Mouse (Mus musculus): Measurements from ENCODE around the gene Gm17655. TPM values are rescaled to one million over a fixed set of nuclear protein-coding genes. Genes with fewer than 3 reads are reported as not detected.

Gene Gm17655
- polyA plus RNA-seq, 1 experiment from 2014 or later: 3.9 TPM

GRCm38 (mm10) chr5:110102853-110103625 is 30.7 kb upstream of the Gm17655 start:
- no peak overlapping the region for H3K4me3 ChIP-seq (replicated peaks; ENCODE audit: low read length)
- no peak overlapping the region for H3K9ac ChIP-seq
- peaks cover 35% of the 10 kb centered on the region for H3K36me3 ChIP-seq (replicated peaks; ENCODE audit: control insufficient read depth, insufficient read depth)
- WGBS: 95% methylated on average over 19 of the region's 19 CpGs
- peaks cover 28% of the 10 kb centered on the region for H3K4me1 ChIP-seq (replicated peaks; ENCODE audit: control insufficient read depth, insufficient read depth, low read length)
- H3K27ac ChIP-seq: no peak overlapping the region
- no peak for ATAC-seq (ENCODE audit: low FRiP score)
- no peak overlapping the region for H3K4me2 ChIP-seq (replicated peaks)
- no peaks in the 10 kb centered on the region for H3K9me3 ChIP-seq (ENCODE audit: control insufficient read depth, low read length)
- DNase-seq (ENCODE audit: low spot score): no peak
- H3K27me3 ChIP-seq (ENCODE audit: control insufficient read depth, insufficient read depth, low read length): no peaks in the 10 kb centered on the region

GRCm38 (mm10) chr5:110102429-110102828 is 30.1 kb upstream of the Gm17655 start:
- H3K9ac ChIP-seq: no peak overlapping the region
- 89% methylated on average over 13 of the region's 13 CpGs for WGBS
- no peak overlapping the region for H3K27ac ChIP-seq
- H3K36me3 ChIP-seq (replicated peaks; ENCODE audit: control insufficient read depth, insufficient read depth): peaks cover 35% of the 10 kb centered on the region
- no peak for DNase-seq (ENCODE audit: low spot score)
- ATAC-seq (ENCODE audit: low FRiP score): no peak
- peak overlapping the region; percentile 73; the same call in 1 of the 2 replicates for H3K4me2 ChIP-seq (replicated peaks)
- no peaks in the 10 kb centered on the region for H3K9me3 ChIP-seq (ENCODE audit: control insufficient read depth, low read length)
- 0 out of 2 replicates have a peak overlapping the region, but pooled peaks have one; percentile 35 for H3K4me3 ChIP-seq (replicated peaks; ENCODE audit: low read length)
- no peaks in the 10 kb centered on the region for H3K27me3 ChIP-seq (ENCODE audit: control insufficient read depth, insufficient read depth, low read length)
- peaks cover 28% of the 10 kb centered on the region for H3K4me1 ChIP-seq (replicated peaks; ENCODE audit: control insufficient read depth, insufficient read depth, low read length)

GRCm38 (mm10) chr5:110101716-110102347 is 29.5 kb upstream of the Gm17655 start:
- DNase-seq (ENCODE audit: low spot score) (peak; percentile 68), ATAC-seq (ENCODE audit: low FRiP score) (peak; percentile 64)
- H3K9ac ChIP-seq: peak overlapping the region; percentile 49
- peak overlapping the region; percentile 35 for H3K4me3 ChIP-seq (replicated peaks; ENCODE audit: low read length)
- peaks cover 35% of the 10 kb centered on the region for H3K36me3 ChIP-seq (replicated peaks; ENCODE audit: control insufficient read depth, insufficient read depth)
- peaks cover 25% of the 10 kb centered on the region for H3K4me1 ChIP-seq (replicated peaks; ENCODE audit: control insufficient read depth, insufficient read depth, low read length)
- H3K4me2 ChIP-seq (replicated peaks): peak overlapping the region; percentile 73
- H3K27me3 ChIP-seq (ENCODE audit: control insufficient read depth, insufficient read depth, low read length): no peaks in the 10 kb centered on the region
- H3K9me3 ChIP-seq (ENCODE audit: control insufficient read depth, low read length): no peaks in the 10 kb centered on the region
- no peak overlapping the region for H3K27ac ChIP-seq
- 19% methylated on average over 34 of the region's 34 CpGs for WGBS

GRCm38 (mm10) chr5:110100921-110101631 is 28.8 kb upstream of the Gm17655 start:
- H3K4me1 ChIP-seq (replicated peaks; ENCODE audit: control insufficient read depth, insufficient read depth, low read length): peaks cover 17% of the 10 kb centered on the region
- no peaks in the 10 kb centered on the region for H3K9me3 ChIP-seq (ENCODE audit: control insufficient read depth, low read length)
- H3K4me3 ChIP-seq (replicated peaks; ENCODE audit: low read length): peak overlapping the region; percentile 35
- peak; percentile 18 for ATAC-seq (ENCODE audit: low FRiP score)
- under 1% methylated on average over 35 of the region's 37 CpGs for WGBS
- no peak for DNase-seq (ENCODE audit: low spot score)
- H3K27me3 ChIP-seq (ENCODE audit: control insufficient read depth, insufficient read depth, low read length): no peaks in the 10 kb centered on the region
- H3K27ac ChIP-seq: no peak overlapping the region
- peak overlapping the region; percentile 49 for H3K9ac ChIP-seq
- peaks cover 35% of the 10 kb centered on the region for H3K36me3 ChIP-seq (replicated peaks; ENCODE audit: control insufficient read depth, insufficient read depth)
- H3K4me2 ChIP-seq (replicated peaks): peak overlapping the region; percentile 73

- H3K9me3 ChIP-seq (ENCODE audit: control insufficient read depth, low read length): no peaks in the 10 kb centered on the region
- DNase-seq (ENCODE audit: low spot score): no peak
- H3K27me3 ChIP-seq (ENCODE audit: control insufficient read depth, insufficient read depth, low read length): no peaks in the 10 kb centered on the region
- H3K9ac ChIP-seq: 0 out of 2 replicates have a peak within 1 kb of the TSS, but pooled peaks have one; percentile 49
- ATAC-seq (ENCODE audit: low FRiP score): no peak
- WGBS: 5% methylated on average over 25 of the region's 25 CpGs
- H3K4me3 ChIP-seq (replicated peaks; ENCODE audit: low read length): peak within 1 kb of the TSS; percentile 35
- H3K27ac ChIP-seq: no peak within 1 kb of the TSS
- H3K4me2 ChIP-seq (replicated peaks): peak within 1 kb of the TSS; percentile 73
- H3K4me1 ChIP-seq (replicated peaks; ENCODE audit: control insufficient read depth, insufficient read depth, low read length): peaks cover 16% of the 10 kb centered on the region
- H3K36me3 ChIP-seq (replicated peaks; ENCODE audit: control insufficient read depth, insufficient read depth): peaks cover 26% of the 10 kb centered on the region
Measured at GRCm38 (mm10) chr5:110099656-110100580, 27.6 kb upstream of the Gm17655 start, which contains the start of gene Plcxd1. Gene Plcxd1, plus strand, starts transcription at chr5:110099969.

- Histone ChIP-seq H3K9ac (no peak overlapping the region), H3K4me2 (replicated peaks) (no peak overlapping the region), H3K36me3 (replicated peaks; ENCODE audit: control insufficient read depth, insufficient read depth) (peaks cover 17% of the 10 kb centered on the region), H3K4me3 (replicated peaks; ENCODE audit: low read length) (no peak overlapping the region), H3K4me1 (replicated peaks; ENCODE audit: control insufficient read depth, insufficient read depth, low read length) (peaks cover 16% of the 10 kb centered on the region), H3K27ac (no peak overlapping the region), H3K27me3 (ENCODE audit: control insufficient read depth, insufficient read depth, low read length) (no peaks in the 10 kb centered on the region), H3K9me3 (ENCODE audit: control insufficient read depth, low read length) (no peaks in the 10 kb centered on the region)
- no peak for ATAC-seq (ENCODE audit: low FRiP score)
- 26% methylated on average over 1 of the region's 1 CpGs for WGBS
- no peak for DNase-seq (ENCODE audit: low spot score)
Measured at GRCm38 (mm10) chr5:110098991-110099477, 26.7 kb upstream of the Gm17655 start.

- Histone ChIP-seq H3K36me3 (replicated peaks; ENCODE audit: control insufficient read depth, insufficient read depth) (no peaks in the 10 kb centered on the region), H3K9me3 (ENCODE audit: control insufficient read depth, low read length) (no peaks in the 10 kb centered on the region), H3K4me3 (replicated peaks; ENCODE audit: low read length) (peak overlapping the region; percentile 43), H3K9ac (peak overlapping the region; percentile 60; the same call in 1 of the 2 replicates), H3K4me1 (replicated peaks; ENCODE audit: control insufficient read depth, insufficient read depth, low read length) (no peaks in the 10 kb centered on the region), H3K27me3 (ENCODE audit: control insufficient read depth, insufficient read depth, low read length) (no peaks in the 10 kb centered on the region), H3K4me2 (replicated peaks) (peak overlapping the region; percentile 67), H3K27ac (peak overlapping the region; percentile 44; the same call in 1 of the 2 replicates)
- ATAC-seq (ENCODE audit: low FRiP score) (peak; percentile 33; the same call in 1 of the 2 replicates), DNase-seq (ENCODE audit: low spot score) (no peak)
- 6% methylated on average over 4 of the region's 4 CpGs for WGBS
Measured at GRCm38 (mm10) chr5:110094847-110095213, 22.5 kb upstream of the Gm17655 start.

- Histone ChIP-seq H3K36me3 (replicated peaks; ENCODE audit: control insufficient read depth, insufficient read depth) (no peaks in the 10 kb centered on the region), H3K27me3 (ENCODE audit: control insufficient read depth, insufficient read depth, low read length) (no peaks in the 10 kb centered on the region), H3K9ac (peak within 1 kb of the TSS; percentile 60), H3K4me1 (replicated peaks; ENCODE audit: control insufficient read depth, insufficient read depth, low read length) (no peaks in the 10 kb centered on the region), H3K9me3 (ENCODE audit: control insufficient read depth, low read length) (no peaks in the 10 kb centered on the region), H3K4me3 (replicated peaks; ENCODE audit: low read length) (peak within 1 kb of the TSS; percentile 43), H3K4me2 (replicated peaks) (peak within 1 kb of the TSS; percentile 67), H3K27ac (peak within 1 kb of the TSS; percentile 44; the same call in 1 of the 2 replicates)
- DNase-seq (ENCODE audit: low spot score) (peak; percentile 86), ATAC-seq (ENCODE audit: low FRiP score) (peak; percentile 96)
- WGBS: 2% methylated on average over 24 of the region's 25 CpGs
Measured at GRCm38 (mm10) chr5:110094030-110094846, 21.9 kb upstream of the Gm17655 start, which contains the start of gene Gm35315. Gene Gm35315, minus strand, starts transcription at chr5:110094420.

Measured in hindbrain, embryonic 14.5 days (tissue).